Mouse (Mus musculus): Measurements from ENCODE around the gene Sap25. TPM values are rescaled to one million over a fixed set of nuclear protein-coding genes. Genes with fewer than 3 reads are reported as not detected.

The Sap25 gene
- polyA plus RNA-seq, 2 experiments = 2.3 to 13.7 TPM

GRCm38 (mm10) chr5:137691881-137692280, 50.7 kb downstream of the Sap25 start:
- H3K4me3 ChIP-seq (ENCODE audit: insufficient read depth in 1 of 2, low read depth in 2 of 2, low read length in 2 of 2) = no peak overlapping the region
- TF ChIP-seq EP300 (IDR thresholded peaks at IDR 0.05; ENCODE audit: low read depth) (no peak), CTCF (IDR thresholded peaks at IDR 0.05; ENCODE audit: low read depth) (no peak)
- no peak for DNase-seq (ENCODE audit: low read depth in 3 of 3, low spot score in 3 of 3)
- no peak overlapping the region for H3K9ac ChIP-seq (replicated peaks)
- 33% methylated on average over 1 of the region's 1 CpGs for WGBS (ENCODE audit: insufficient replicate concordance)
- H3K36me3 ChIP-seq (replicated peaks; ENCODE audit: control insufficient read depth, insufficient read depth, low read depth) = no peaks in the 10 kb centered on the region
- H3K4me1 ChIP-seq (replicated peaks; ENCODE audit: control insufficient read depth in 2 of 2, insufficient read depth in 2 of 2, low read length in 1 of 2) = peaks cover 10 to 20% of the 10 kb centered on the region in 2 experiments
- H3K27ac ChIP-seq = no peak overlapping the region
- H3K27me3 ChIP-seq (ENCODE audit: control insufficient read depth, insufficient read depth, low read length) = no peaks in the 10 kb centered on the region
- ATAC-seq (ENCODE audit: insufficient read depth) = no peak
- H3K9me3 ChIP-seq (ENCODE audit: control insufficient read depth, low read length) = no peaks in the 10 kb centered on the region
- no peak overlapping the region for H3K4me2 ChIP-seq (ENCODE audit: low read depth)

Other genes with a start within 250 kb of the Sap25 start
- gene Zan, start 164.3 kb upstream of the Sap25 start, polyA plus RNA-seq (2012; rRNA removed) = 0.19 and 0.22 TPM in 2 replicates
- gene Zan, start 164.3 kb upstream of the Sap25 start, polyA plus RNA-seq (2014; fragmentation: Nextera tagmentation; extraction: Ambion mirVana) = 0.06 and 0.13 TPM in 2 replicates
- gene Pop7, start 138.8 kb upstream of the Sap25 start, polyA plus RNA-seq (2012; rRNA removed) = 25.3 and 29.2 TPM in 2 replicates
- gene Pop7, start 138.8 kb upstream of the Sap25 start, polyA plus RNA-seq (2014; fragmentation: Nextera tagmentation; extraction: Ambion mirVana) = 34.6 and 36.5 TPM in 2 replicates
- gene Gigyf1, start 122.8 kb upstream of the Sap25 start, polyA plus RNA-seq (2012; rRNA removed) = 4.6 and 5.7 TPM in 2 replicates
- 2.1 and 2.8 TPM in 2 replicates for gene Gigyf1, start 122.8 kb upstream of the Sap25 start, polyA plus RNA-seq (2014; fragmentation: Nextera tagmentation; extraction: Ambion mirVana)
- 0.40 and 0.47 TPM in 2 replicates for gene Epo, start 108.1 kb upstream of the Sap25 start, polyA plus RNA-seq (2012; rRNA removed)
- gene Epo, start 108.1 kb upstream of the Sap25 start, polyA plus RNA-seq (2014; fragmentation: Nextera tagmentation; extraction: Ambion mirVana) = 0.62 and 0.85 TPM in 2 replicates
- 211 and 215 TPM in 2 replicates for gene Gnb2, start 107.8 kb upstream of the Sap25 start, polyA plus RNA-seq (2012; rRNA removed)
- 151 and 157 TPM in 2 replicates for gene Gnb2, start 107.8 kb upstream of the Sap25 start, polyA plus RNA-seq (2014; fragmentation: Nextera tagmentation; extraction: Ambion mirVana)
- 0.15 TPM in 1 of 2 replicates, not detected in the other for gene Actl6b, start 87.8 kb upstream of the Sap25 start, polyA plus RNA-seq (2012; rRNA removed)
- not detected in 2 replicates for gene Actl6b, start 87.8 kb upstream of the Sap25 start, polyA plus RNA-seq (2014; fragmentation: Nextera tagmentation; extraction: Ambion mirVana)
- 45.7 and 49.5 TPM in 2 replicates for gene Tfr2, start 71.5 kb upstream of the Sap25 start, polyA plus RNA-seq (2012; rRNA removed)
- gene Tfr2, start 71.5 kb upstream of the Sap25 start, polyA plus RNA-seq (2014; fragmentation: Nextera tagmentation; extraction: Ambion mirVana) = 37.6 and 41.1 TPM in 2 replicates
- 34.9 and 45.5 TPM in 2 replicates for gene Mospd3, start 40.3 kb upstream of the Sap25 start, polyA plus RNA-seq (2012; rRNA removed)
- gene Mospd3, start 40.3 kb upstream of the Sap25 start, polyA plus RNA-seq (2014; fragmentation: Nextera tagmentation; extraction: Ambion mirVana) = 33.8 and 38.4 TPM in 2 replicates
- gene Pcolce, start 27.6 kb upstream of the Sap25 start, polyA plus RNA-seq (2012; rRNA removed) = 11.7 and 12.2 TPM in 2 replicates
- gene Pcolce, start 27.6 kb upstream of the Sap25 start, polyA plus RNA-seq (2014; fragmentation: Nextera tagmentation; extraction: Ambion mirVana) = 11.6 and 12.8 TPM in 2 replicates
- 0.02 and 0.04 TPM in 2 replicates for gene Fbxo24, start 12.3 kb upstream of the Sap25 start, polyA plus RNA-seq (2012; rRNA removed)
- 0.05 TPM in 1 of 2 replicates, not detected in the other for gene Fbxo24, start 12.3 kb upstream of the Sap25 start, polyA plus RNA-seq (2014; fragmentation: Nextera tagmentation; extraction: Ambion mirVana)
- 13.9 and 16.1 TPM in 2 replicates for gene Lrch4, start 12.2 kb upstream of the Sap25 start, polyA plus RNA-seq (2012; rRNA removed)
- 21.7 and 23.6 TPM in 2 replicates for gene Lrch4, start 12.2 kb upstream of the Sap25 start, polyA plus RNA-seq (2014; fragmentation: Nextera tagmentation; extraction: Ambion mirVana)
- 5.5 and 6.0 TPM in 2 replicates for gene Gm20605, start 12.2 kb upstream of the Sap25 start, polyA plus RNA-seq (2012; rRNA removed)
- gene Gm20605, start 12.2 kb upstream of the Sap25 start, polyA plus RNA-seq (2014; fragmentation: Nextera tagmentation; extraction: Ambion mirVana) = 3.2 and 3.9 TPM in 2 replicates
- 0.02 TPM in 2 replicates for gene Irs3, start 4.4 kb downstream of the Sap25 start, polyA plus RNA-seq (2012; rRNA removed)
- not detected in 2 replicates for gene Irs3, start 4.4 kb downstream of the Sap25 start, polyA plus RNA-seq (2014; fragmentation: Nextera tagmentation; extraction: Ambion mirVana)
- gene Agfg2, start 43.4 kb downstream of the Sap25 start, polyA plus RNA-seq (2012; rRNA removed) = 22.4 and 24.6 TPM in 2 replicates
- 20.5 and 24.7 TPM in 2 replicates for gene Agfg2, start 43.4 kb downstream of the Sap25 start, polyA plus RNA-seq (2014; fragmentation: Nextera tagmentation; extraction: Ambion mirVana)
- 0.96 and 1.2 TPM in 2 replicates for gene Nyap1, start 100.3 kb downstream of the Sap25 start, polyA plus RNA-seq (2012; rRNA removed)
- gene Nyap1, start 100.3 kb downstream of the Sap25 start, polyA plus RNA-seq (2014; fragmentation: Nextera tagmentation; extraction: Ambion mirVana) = 0.03 and 0.05 TPM in 2 replicates
- 23.0 and 26.8 TPM in 2 replicates for gene Tsc22d4, start 104.4 kb downstream of the Sap25 start, polyA plus RNA-seq (2012; rRNA removed)
- 49.7 and 62.2 TPM in 2 replicates for gene Tsc22d4, start 104.4 kb downstream of the Sap25 start, polyA plus RNA-seq (2014; fragmentation: Nextera tagmentation; extraction: Ambion mirVana)
- 22.8 and 23.1 TPM in 2 replicates for gene Ppp1r35, start 137.5 kb downstream of the Sap25 start, polyA plus RNA-seq (2012; rRNA removed)
- gene Ppp1r35, start 137.5 kb downstream of the Sap25 start, polyA plus RNA-seq (2014; fragmentation: Nextera tagmentation; extraction: Ambion mirVana) = 25.5 and 27.0 TPM in 2 replicates
- gene Mepce, start 146.3 kb downstream of the Sap25 start, polyA plus RNA-seq (2012; rRNA removed) = 12.2 and 13.3 TPM in 2 replicates
- 5.1 and 6.4 TPM in 2 replicates for gene Mepce, start 146.3 kb downstream of the Sap25 start, polyA plus RNA-seq (2014; fragmentation: Nextera tagmentation; extraction: Ambion mirVana)
- gene Zcwpw1, start 146.5 kb downstream of the Sap25 start, polyA plus RNA-seq (2012; rRNA removed) = 2.2 and 3.1 TPM in 2 replicates
- gene Zcwpw1, start 146.5 kb downstream of the Sap25 start, polyA plus RNA-seq (2014; fragmentation: Nextera tagmentation; extraction: Ambion mirVana) = 2.1 and 2.4 TPM in 2 replicates
- gene Pilra, start 194.9 kb downstream of the Sap25 start, polyA plus RNA-seq (2012; rRNA removed) = 1.5 and 1.7 TPM in 2 replicates
- gene Pilra, start 194.9 kb downstream of the Sap25 start, polyA plus RNA-seq (2014; fragmentation: Nextera tagmentation; extraction: Ambion mirVana) = 2.0 and 2.2 TPM in 2 replicates
- 2.2 and 3.0 TPM in 2 replicates for gene Pilrb1, start 216.8 kb downstream of the Sap25 start, polyA plus RNA-seq (2012; rRNA removed)
- 3.1 and 3.8 TPM in 2 replicates for gene Pilrb1, start 216.8 kb downstream of the Sap25 start, polyA plus RNA-seq (2014; fragmentation: Nextera tagmentation; extraction: Ambion mirVana)
- 1.3 and 2.0 TPM in 2 replicates for gene Pilrb2, start 230.5 kb downstream of the Sap25 start, polyA plus RNA-seq (2012; rRNA removed)
- 2.7 and 3.5 TPM in 2 replicates for gene Pilrb2, start 230.5 kb downstream of the Sap25 start, polyA plus RNA-seq (2014; fragmentation: Nextera tagmentation; extraction: Ambion mirVana)

Data from liver, embryonic 14.5 days (tissue).